Mouse (Mus musculus) lung, postnatal 0 days (tissue): ENCODE data around the gene Dnah11.

Source experiments
- CTCF ChIP-seq: IDR thresholded peaks from 2 replicates; pipeline ENCODE4 v1.5.1; 2016; ENCODE audit warnings: antibody characterized with exemption, mild to moderate bottlenecking
- EP300 ChIP-seq: IDR thresholded peaks from 2 replicates; pipeline ENCODE4 v1.6.1; 2016; ENCODE audit warnings: antibody characterized with exemption, mild to moderate bottlenecking, control low read depth

DNA sequence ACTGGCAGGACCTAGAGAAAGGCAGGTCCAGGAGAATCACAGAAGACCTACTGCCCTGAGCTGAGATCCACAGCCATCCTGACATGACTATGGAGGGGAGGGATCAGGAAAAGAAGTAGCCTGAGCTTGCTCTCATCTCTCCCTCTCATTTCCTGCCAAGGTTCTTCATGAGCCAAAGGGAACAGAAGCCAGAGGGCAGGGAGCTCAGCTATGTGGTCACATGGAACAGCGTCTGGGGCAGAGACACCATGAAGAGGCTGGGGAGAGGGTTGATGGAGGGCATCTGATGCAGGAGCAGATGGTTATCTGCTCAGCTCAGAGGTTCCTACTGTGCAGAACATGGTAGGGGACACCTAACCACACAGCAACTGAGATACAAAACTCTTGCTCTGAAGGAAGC lies 163.9 kb downstream of the Dnah11 start:
- TF ChIP-seq CTCF: no peak
- TF ChIP-seq EP300: no peak
